Mouse (Mus musculus) embryonic facial prominence, embryonic 14.5 days (tissue): ENCODE results near the gene Ccdc51. TPM values are rescaled to one million over a fixed set of nuclear protein-coding genes. Genes with fewer than 3 reads are reported as not detected.

ENCODE experiments used
- ATAC-seq: fragments of 200-750 bp; cut with Nextera tagmentation; 2 replicates; pipeline ENCODE4 v1.8.0; 2017; ENCODE audit warnings: low read depth, moderate number of reproducible peaks, moderate TSS enrichment
- DNase-seq: peaks from one replicate; pipeline ENCODE4 v3.0.0-alpha.2; 2015; ENCODE audit warnings: low spot score
- H3K27ac ChIP-seq: fragments of 300-500 bp; sonication (generic); replicated peaks from 2 replicates; pipeline ENCODE4 v1.5.1; 2014; ENCODE audit warnings: low read depth, mild to moderate bottlenecking, low read length, moderate library complexity
- H3K27me3 ChIP-seq: fragments of 300-500 bp; sonication (generic); replicated peaks from 2 replicates; pipeline ENCODE4 v1.6.1; 2014; ENCODE audit warnings: low read length; ENCODE audit not compliant: control insufficient read depth, insufficient read depth
- H3K36me3 ChIP-seq: fragments of 300-500 bp; sonication (generic); 2 replicates; pipeline ENCODE4 v1.6.1; 2014; ENCODE audit warnings: low read length, mixed read lengths; ENCODE audit not compliant: control insufficient read depth, insufficient read depth
- H3K4me1 ChIP-seq: fragments of 300-500 bp; sonication (generic); 2 replicates; pipeline ENCODE4 v1.6.1; 2014; ENCODE audit warnings: antibody characterized with exemption, low read length; ENCODE audit not compliant: control insufficient read depth, insufficient read depth
- H3K4me2 ChIP-seq: fragments of 300-500 bp; sonication (generic); 2 replicates; pipeline ENCODE4 v1.6.1; 2014; ENCODE audit warnings: low read depth, mild to moderate bottlenecking, low read length, moderate library complexity, mixed read lengths
- H3K4me3 ChIP-seq: fragments of 300-500 bp; sonication (generic); 2 replicates; pipeline ENCODE4 v1.5.1; 2014; ENCODE audit warnings: low read depth, mild to moderate bottlenecking, low read length
- H3K9ac ChIP-seq: fragments of 300-500 bp; sonication (generic); 2 replicates; pipeline ENCODE4 v1.6.1; 2014; ENCODE audit warnings: low read depth, mild to moderate bottlenecking, low read length, moderate library complexity, mixed read lengths
- H3K9me3 ChIP-seq: fragments of 300-500 bp; sonication (generic); 2 replicates; pipeline ENCODE4 v1.6.1; 2016; ENCODE audit warnings: low read length; ENCODE audit not compliant: control insufficient read depth
- WGBS: fragments of 180-500 bp; shearing (Covaris S2); extraction: QIAGEN DNeasy Blood & Tissue Kit; methylation state at CpG from one replicate; pipeline ENCODE4 v1.1.7; 2014; 5-methylcytosine and 5-hydroxymethylcytosine counted together
- polyA plus RNA-seq: library from polyadenylated mRNA; unstranded; fragments of >200 nt; fragmentation: Nextera tagmentation; extraction: Ambion mirVana; gene quantifications from 2 replicates; pipeline ENCODE4 v1.2.1, GENCODE M21; 2014

The Ccdc51 gene
- polyA plus RNA-seq, 1 experiment from 2014 or later, result 11.4 TPM

- H3K4me2 ChIP-seq, result peak overlapping the region; percentile 53
- WGBS, result 6% methylated on average over 5 of the region's 7 CpGs
- H3K27me3 ChIP-seq, result no peaks in the 10 kb centered on the region
- H3K27ac ChIP-seq, result peak overlapping the region; percentile 81
- peak overlapping the region; percentile 31 for H3K4me3 ChIP-seq
- peak; percentile 80 for ATAC-seq
- no peaks in the 10 kb centered on the region for H3K9me3 ChIP-seq
- peaks cover 11% of the 10 kb centered on the region for H3K4me1 ChIP-seq
- H3K9ac ChIP-seq, result peak overlapping the region; percentile 52
- H3K36me3 ChIP-seq, result peaks cover 50% of the 10 kb centered on the region
- DNase-seq, result peak; percentile 93
Observed at GRCm38 (mm10) chr9:109054712-109055111, 27.6 kb upstream of the Ccdc51 start.

- Histone ChIP-seq H3K27ac (peak overlapping the region; percentile 81), H3K4me3 (peak overlapping the region; percentile 31), H3K4me2 (peak overlapping the region; percentile 53)
Observed at GRCm38 (mm10) chr9:109055271-109056030, 26.8 kb upstream of the Ccdc51 start.

GRCm38 (mm10) chr9:109056081-109056690 lies 26.1 kb upstream of the Ccdc51 start:
- Histone ChIP-seq H3K27ac (no peak overlapping the region), H3K4me3 (no peak overlapping the region), H3K27me3 (no peaks in the 10 kb centered on the region), H3K9ac (no peak overlapping the region), H3K36me3 (peaks cover 46% of the 10 kb centered on the region), H3K4me2 (no peak overlapping the region), H3K9me3 (no peaks in the 10 kb centered on the region), H3K4me1 (peaks cover 11% of the 10 kb centered on the region)
- WGBS, result 90% methylated on average over 17 of the region's 17 CpGs
- no peak for ATAC-seq
- no peak for DNase-seq

More at GRCm38 (mm10) chr9:109055271-109056030, 26.8 kb upstream of the Ccdc51 start:
- ATAC-seq (no peak), DNase-seq (no peak)
- peaks cover 11% of the 10 kb centered on the region for H3K4me1 ChIP-seq
- H3K9ac ChIP-seq, result peak overlapping the region; percentile 52
- H3K27me3 ChIP-seq, result no peaks in the 10 kb centered on the region
- no peaks in the 10 kb centered on the region for H3K9me3 ChIP-seq
- peaks cover 45% of the 10 kb centered on the region for H3K36me3 ChIP-seq
- 84% methylated on average over 12 of the region's 12 CpGs for WGBS

GRCm38 (mm10) chr9:109056916-109057315 lies 25.4 kb upstream of the Ccdc51 start:
- Histone ChIP-seq H3K9me3 (no peaks in the 10 kb centered on the region), H3K9ac (no peak overlapping the region), H3K27ac (no peak overlapping the region), H3K36me3 (peaks cover 49% of the 10 kb centered on the region), H3K27me3 (no peaks in the 10 kb centered on the region), H3K4me3 (no peak overlapping the region), H3K4me1 (peaks cover 11% of the 10 kb centered on the region), H3K4me2 (no peak overlapping the region)
- ATAC-seq (no peak), DNase-seq (no peak)
- 93% methylated on average over 4 of the region's 4 CpGs for WGBS

GRCm38 (mm10) chr9:109057543-109057942 lies 24.8 kb upstream of the Ccdc51 start:
- 95% methylated on average over 5 of the region's 5 CpGs for WGBS
- peaks cover 11% of the 10 kb centered on the region for H3K4me1 ChIP-seq
- DNase-seq, result no peak

GRCm38 (mm10) chr9:109058006-109058765 lies 24.1 kb upstream of the Ccdc51 start:
- Histone ChIP-seq H3K9ac (peak overlapping the region; percentile 61), H3K4me3 (peak overlapping the region; percentile 36; the same call in 1 of the 2 replicates), H3K27me3 (no peaks in the 10 kb centered on the region), H3K9me3 (no peaks in the 10 kb centered on the region), H3K27ac (peak overlapping the region; percentile 84), H3K4me2 (peak overlapping the region; percentile 62; the same call in 1 of the 2 replicates), H3K36me3 (peaks cover 52% of the 10 kb centered on the region), H3K4me1 (peaks cover 11% of the 10 kb centered on the region)
- DNase-seq, result no peak
- 90% methylated on average over 19 of the region's 19 CpGs for WGBS
- no peak for ATAC-seq

More at GRCm38 (mm10) chr9:109057543-109057942, 24.8 kb upstream of the Ccdc51 start:
- H3K9ac ChIP-seq, result no peak overlapping the region
- H3K9me3 ChIP-seq, result no peaks in the 10 kb centered on the region
- H3K4me3 ChIP-seq, result no peak overlapping the region
- peaks cover 49% of the 10 kb centered on the region for H3K36me3 ChIP-seq
- no peaks in the 10 kb centered on the region for H3K27me3 ChIP-seq
- H3K27ac ChIP-seq, result no peak overlapping the region
- no peak for ATAC-seq
- no peak overlapping the region for H3K4me2 ChIP-seq

GRCm38 (mm10) chr9:109059136-109059903 lies 23.0 kb upstream of the Ccdc51 start, which contains the start of gene Trex1:
TSS of gene Trex1 (minus strand) at chr9:109059734.
- H3K4me3 ChIP-seq, result peak within 1 kb of the TSS; percentile 36

More at GRCm38 (mm10) chr9:109059136-109059903, 23.0 kb upstream of the Ccdc51 start, which contains the start of gene Trex1:
- 8% methylated on average over 15 of the region's 15 CpGs for WGBS
- Histone ChIP-seq H3K9ac (peak within 1 kb of the TSS; percentile 61), H3K4me1 (peaks cover 11% of the 10 kb centered on the region), H3K9me3 (no peaks in the 10 kb centered on the region), H3K4me2 (peak within 1 kb of the TSS; percentile 62), H3K27ac (peak within 1 kb of the TSS; percentile 84), H3K36me3 (peaks cover 63% of the 10 kb centered on the region), H3K27me3 (no peaks in the 10 kb centered on the region)
- ATAC-seq, result peak; percentile 91
- DNase-seq, result peak; percentile 91
